Mouse (Mus musculus) olfactory bulb, adult 2 months (tissue): Measurements from ENCODE around the gene Dusp22.

Experiments used
- CTCF ChIP-seq: fragments of 200-500 bp; IDR thresholded peaks from 2 replicates; pipeline ENCODE4 v1.5.1; 2012; ENCODE audit warnings: low read depth, mild to moderate bottlenecking, low read length, moderate library complexity; ENCODE audit not compliant: insufficient read depth
- POLR2A ChIP-seq: fragments of 200-500 bp; IDR thresholded peaks from 2 replicates; pipeline ENCODE4 v1.6.1; 2012; ENCODE audit warnings: mild to moderate bottlenecking, low read depth, low read length, moderate library complexity; ENCODE audit not compliant: insufficient read depth

DNA sequence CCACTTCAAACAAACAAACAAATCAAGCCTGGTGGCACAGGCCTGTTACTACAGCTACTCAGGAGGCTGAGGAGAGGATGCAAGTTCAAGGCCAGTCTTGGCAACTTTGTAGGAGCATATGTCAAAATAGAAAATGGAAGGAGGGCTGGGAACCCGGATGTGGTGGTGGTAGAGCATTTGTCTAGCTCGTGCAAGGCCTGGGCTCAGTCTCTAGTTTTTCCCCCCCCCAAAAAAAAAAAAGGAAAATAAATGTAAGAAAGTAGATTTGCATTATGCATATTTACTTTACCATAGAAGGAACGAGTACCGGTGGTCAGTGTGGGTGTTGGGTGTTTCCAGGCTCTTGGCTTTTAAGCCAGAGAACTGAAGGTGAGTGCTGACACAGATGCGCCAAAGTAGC, 29.7 kb downstream of the Dusp22 start:
- TF ChIP-seq POLR2A (no peak), CTCF (no peak)
